Mouse (Mus musculus): ENCODE data around the gene Mrpl30.

Gene Mrpl30

GRCm38 (mm10) chr1:37894606-37895005 lies 4.3 kb downstream of the Mrpl30 start:
- intact Hi-C loops (cut with DNase I) = loop anchor here (5.0 to 10.0 kb wide), 2 partner anchors 98 to 230 kb away; partner anchors contain the start of gene Rev1

- intact Hi-C loops (cut with DNase I) = loop anchor here (10.0 kb wide), 1 partner anchor 225 kb away; the partner anchor contains the start of gene Rev1
These were observed 9.5 kb downstream of the Mrpl30 start for GRCm38 (mm10) chr1:37899816-37900215.

- intact Hi-C loops (cut with DNase I) = no loop called here
These were observed 10.0 kb downstream of the Mrpl30 start for GRCm38 (mm10) chr1:37900288-37900687.

- intact Hi-C loops (cut with DNase I) = no loop called here
These were observed 12.9 kb downstream of the Mrpl30 start for GRCm38 (mm10) chr1:37903178-37903577.

- intact Hi-C loops (cut with DNase I) = no loop called here
These were observed 22.5 kb downstream of the Mrpl30 start for GRCm38 (mm10) chr1:37912751-37913150.

GRCm38 (mm10) chr1:37916393-37916792 lies 26.1 kb downstream of the Mrpl30 start, which contains the start of gene Lyg2:
Gene Lyg2, minus strand, starts transcription at chr1:37916493.
- intact Hi-C loops (cut with DNase I) = no loop called here

GRCm38 (mm10) chr1:37917666-37918065 lies 27.4 kb downstream of the Mrpl30 start:
- intact Hi-C loops (cut with DNase I) = no loop called here

- intact Hi-C loops (cut with DNase I) = no loop called here
These were observed 27.8 kb downstream of the Mrpl30 start for GRCm38 (mm10) chr1:37918096-37918495.

- intact Hi-C loops (cut with DNase I) = no loop called here
These were observed 32.3 kb downstream of the Mrpl30 start for GRCm38 (mm10) chr1:37922536-37922935.

- intact Hi-C loops (cut with DNase I) = no loop called here
These were observed 35.7 kb downstream of the Mrpl30 start for GRCm38 (mm10) chr1:37925971-37926370.

GRCm38 (mm10) chr1:37931806-37932205 lies 41.5 kb downstream of the Mrpl30 start:
- intact Hi-C loops (cut with DNase I) = loop anchor here (2.0 kb wide), 1 partner anchor 53 kb away; no protein-coding TSS in a partner anchor

All from adrenal gland (tissue).